Mouse (Mus musculus) hindbrain, embryonic 16.5 days (tissue): Measurements from ENCODE around the gene Ehbp1l1. TPM values are rescaled to one million over a fixed set of nuclear protein-coding genes. Genes with fewer than 3 reads are reported as not detected.

Source experiments
- microRNA-seq: library from miRNA; unstranded; fragments of <30 nt; microRNA quantifications from one replicate; pipeline ENCODE4, GENCODE M21; 2017
- polyA plus RNA-seq: library from polyadenylated mRNA; unstranded; fragments of >200 nt; fragmentation: Nextera tagmentation; extraction: Ambion mirVana; gene quantifications from 2 replicates; pipeline ENCODE4 v1.2.1, GENCODE M21; 2015

Ehbp1l1 gene
- polyA plus RNA-seq, 1 experiment from 2014 or later: 29.7 TPM

Small RNA genes lying within 50 kb of the gene (microRNA-seq; reads per million reads assigned to microRNA genes)
- not detected for gene Mir6987

Other genes with a start within 250 kb of the Ehbp1l1 start
- 50.9 and 54.5 TPM in 2 replicates for gene Mus81, start 237.9 kb downstream of the Ehbp1l1 start, polyA plus RNA-seq
- gene Cfl1, start 235.9 kb downstream of the Ehbp1l1 start, polyA plus RNA-seq: 3,487 and 3,609 TPM in 2 replicates
- gene 1700020D05Rik, start 222.5 kb downstream of the Ehbp1l1 start, polyA plus RNA-seq: 0.15 TPM in 1 of 2 replicates, not detected in the other
- 92.7 and 101 TPM in 2 replicates for gene Snx32, start 215.8 kb downstream of the Ehbp1l1 start, polyA plus RNA-seq
- gene Ovol1, start 165.7 kb downstream of the Ehbp1l1 start, polyA plus RNA-seq: 0.11 and 0.20 TPM in 2 replicates
- gene Ap5b1, start 158.3 kb downstream of the Ehbp1l1 start, polyA plus RNA-seq: 3.4 and 3.5 TPM in 2 replicates
- gene Rnaseh2c, start 124.4 kb downstream of the Ehbp1l1 start, polyA plus RNA-seq: 62.0 and 75.4 TPM in 2 replicates
- 63.3 and 70.6 TPM in 2 replicates for gene Kat5, start 116.1 kb downstream of the Ehbp1l1 start, polyA plus RNA-seq
- gene Rela, start 88.8 kb downstream of the Ehbp1l1 start, polyA plus RNA-seq: 35.7 and 38.7 TPM in 2 replicates
- gene Sipa1, start 62.6 kb downstream of the Ehbp1l1 start, polyA plus RNA-seq: 14.3 and 19.1 TPM in 2 replicates
- gene Map3k11, start 37.6 kb downstream of the Ehbp1l1 start, polyA plus RNA-seq: 9.2 and 13.2 TPM in 2 replicates
- gene Pcnx3, start 37.4 kb downstream of the Ehbp1l1 start, polyA plus RNA-seq: 22.6 and 24.8 TPM in 2 replicates
- gene Kcnk7, start 21.9 kb downstream of the Ehbp1l1 start, polyA plus RNA-seq: not detected in 2 replicates
- gene Fam89b, start 3.3 kb upstream of the Ehbp1l1 start, polyA plus RNA-seq: 118 and 128 TPM in 2 replicates
- gene Ltbp3, start 14.6 kb upstream of the Ehbp1l1 start, polyA plus RNA-seq: 11.6 and 15.4 TPM in 2 replicates
- gene Scyl1, start 45.1 kb upstream of the Ehbp1l1 start, polyA plus RNA-seq: 83.2 and 93.9 TPM in 2 replicates
- gene Frmd8, start 149.0 kb upstream of the Ehbp1l1 start, polyA plus RNA-seq: 18.1 and 20.1 TPM in 2 replicates
- 2.2 and 2.6 TPM in 2 replicates for gene Slc25a45, start 151.5 kb upstream of the Ehbp1l1 start, polyA plus RNA-seq
- gene Tigd3, start 167.8 kb upstream of the Ehbp1l1 start, polyA plus RNA-seq: 10.0 and 10.2 TPM in 2 replicates
- gene Dpf2, start 186.7 kb upstream of the Ehbp1l1 start, polyA plus RNA-seq: 94.0 and 117 TPM in 2 replicates
- 22.2 and 23.4 TPM in 2 replicates for gene Cdc42ep2, start 198.5 kb upstream of the Ehbp1l1 start, polyA plus RNA-seq
- gene Pola2, start 237.9 kb upstream of the Ehbp1l1 start, polyA plus RNA-seq: 22.4 and 26.6 TPM in 2 replicates